Mouse (Mus musculus): ENCODE data around the gene Ppfia1.

Gene Ppfia1

GRCm38 (mm10) chr7:144553237-144554122 is at the start of gene Ppfia1:
TSS of gene Ppfia1 (minus strand) at chr7:144553729.
- in situ Hi-C loops (cut with MboI, MseI) = loop anchor here (10.0 kb wide), 1 partner anchor 719 kb away; no protein-coding TSS in a partner anchor

DNA sequence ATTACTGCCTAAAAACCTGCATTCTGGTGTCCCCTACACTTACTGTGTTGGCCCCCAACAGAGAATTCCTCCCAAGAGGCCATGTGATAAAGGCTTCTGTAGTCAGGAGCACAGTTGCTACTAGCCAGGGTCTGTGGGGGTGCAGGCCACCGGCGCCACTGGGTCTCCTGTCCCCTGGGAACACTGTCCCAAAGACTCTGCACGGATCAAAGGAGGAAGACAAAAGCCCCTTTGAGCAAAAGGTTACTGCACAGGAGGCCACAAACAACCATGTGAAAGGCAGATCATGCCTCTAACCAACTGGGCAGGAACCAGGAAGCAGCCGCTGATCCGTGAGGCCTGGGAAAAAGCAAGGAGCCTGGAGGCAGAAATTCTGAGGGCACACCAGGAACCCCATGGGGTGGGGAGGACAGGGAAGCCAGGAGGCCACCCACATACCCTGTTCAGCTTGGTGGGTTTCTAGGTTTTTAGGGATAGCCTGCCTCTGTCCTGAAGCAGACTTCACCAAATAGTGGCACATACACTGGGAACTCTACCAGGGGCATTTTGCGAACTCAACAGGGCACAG is 46.9 kb upstream of the Ppfia1 start:
- in situ Hi-C loops (cut with MboI, MseI) = no loop called here

GRCm38 (mm10) chr7:144589508-144589907 is 36.0 kb upstream of the Ppfia1 start:
- in situ Hi-C loops (cut with MboI, MseI) = no loop called here

GRCm38 (mm10) chr7:144587291-144587690 is 33.8 kb upstream of the Ppfia1 start:
- in situ Hi-C loops (cut with MboI, MseI) = no loop called here

DNA sequence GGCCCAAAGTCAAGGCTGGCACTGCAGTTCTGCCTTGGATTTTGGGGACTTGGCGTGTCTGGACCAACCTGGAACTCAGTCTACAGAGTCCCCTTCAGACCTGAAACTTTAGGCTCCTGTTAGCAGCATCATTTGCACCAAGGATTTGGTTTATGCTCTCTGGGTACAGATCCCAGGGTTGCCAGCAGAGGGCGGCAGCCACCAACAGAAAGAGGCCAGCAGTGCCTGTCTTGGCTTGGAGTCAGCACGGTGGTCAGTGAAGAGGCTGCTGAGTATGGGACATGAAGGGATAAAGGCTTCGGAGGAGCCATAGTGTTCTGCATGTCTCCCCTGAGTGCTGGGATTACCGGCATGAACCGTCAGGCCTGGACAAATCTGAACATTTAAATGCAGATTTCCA is 32.1 kb upstream of the Ppfia1 start:
- in situ Hi-C loops (cut with MboI, MseI) = no loop called here

DNA sequence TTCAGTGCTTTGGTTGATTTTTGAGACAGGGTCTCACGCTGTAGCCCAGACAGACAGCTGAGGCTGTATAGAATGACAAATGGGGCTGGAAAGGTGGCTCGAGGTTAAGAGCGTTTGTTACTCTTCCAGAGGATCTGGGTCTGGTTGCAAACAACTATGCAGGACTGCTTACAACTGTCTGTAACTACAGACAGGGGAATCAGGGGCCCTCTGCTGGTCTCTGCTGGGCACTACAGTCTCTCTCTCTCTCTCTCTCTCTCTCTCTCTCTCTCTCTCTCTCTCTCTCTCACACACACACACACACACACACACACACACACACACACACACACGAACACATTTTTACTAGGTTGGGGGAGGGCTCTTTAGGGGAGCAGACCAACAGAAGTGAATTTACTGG is 30.1 kb upstream of the Ppfia1 start:
- in situ Hi-C loops (cut with MboI, MseI) = loop anchor here (5.0 kb wide), 1 partner anchor 189 kb away; no protein-coding TSS in a partner anchor

GRCm38 (mm10) chr7:144582284-144582980 is 28.9 kb upstream of the Ppfia1 start, which contains the start of gene Fadd:
TSS of gene Fadd (minus strand) at chr7:144582463.
- in situ Hi-C loops (cut with MboI, MseI) = loop anchor here (5.0 kb wide), 1 partner anchor 190 kb away; no protein-coding TSS in a partner anchor

- in situ Hi-C loops (cut with MboI, MseI) = loop anchor here (5.0 kb wide), 1 partner anchor 191 kb away; no protein-coding TSS in a partner anchor
Measured at GRCm38 (mm10) chr7:144581559-144582283, 28.2 kb upstream of the Ppfia1 start.

DNA sequence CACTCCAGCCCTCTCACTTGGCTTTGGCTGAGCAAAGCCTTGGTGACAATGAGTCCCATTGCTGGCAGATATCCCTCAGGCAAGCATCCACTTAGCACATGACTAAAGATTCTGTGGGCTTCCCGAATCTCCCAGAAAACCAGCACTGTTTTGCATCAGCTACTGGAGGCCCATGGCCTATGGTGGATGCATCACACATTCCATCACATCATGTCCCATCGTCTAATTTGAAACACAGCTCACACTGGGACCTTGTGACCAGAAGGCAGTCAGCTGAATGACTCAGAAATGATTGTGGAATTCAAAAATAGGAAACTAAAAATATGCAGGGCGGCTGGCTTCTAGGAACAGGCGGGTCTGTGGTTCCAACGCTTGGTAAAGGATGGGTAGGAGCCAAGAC is 24.3 kb upstream of the Ppfia1 start:
- in situ Hi-C loops (cut with MboI, MseI) = no loop called here

- in situ Hi-C loops (cut with MboI, MseI) = no loop called here
Measured at GRCm38 (mm10) chr7:144572234-144572633, 18.7 kb upstream of the Ppfia1 start.

GRCm38 (mm10) chr7:144571598-144571997 is 18.1 kb upstream of the Ppfia1 start:
- in situ Hi-C loops (cut with MboI, MseI) = no loop called here

- in situ Hi-C loops (cut with MboI, MseI) = no loop called here
Measured at GRCm38 (mm10) chr7:144569428-144569827, 15.9 kb upstream of the Ppfia1 start.

DNA sequence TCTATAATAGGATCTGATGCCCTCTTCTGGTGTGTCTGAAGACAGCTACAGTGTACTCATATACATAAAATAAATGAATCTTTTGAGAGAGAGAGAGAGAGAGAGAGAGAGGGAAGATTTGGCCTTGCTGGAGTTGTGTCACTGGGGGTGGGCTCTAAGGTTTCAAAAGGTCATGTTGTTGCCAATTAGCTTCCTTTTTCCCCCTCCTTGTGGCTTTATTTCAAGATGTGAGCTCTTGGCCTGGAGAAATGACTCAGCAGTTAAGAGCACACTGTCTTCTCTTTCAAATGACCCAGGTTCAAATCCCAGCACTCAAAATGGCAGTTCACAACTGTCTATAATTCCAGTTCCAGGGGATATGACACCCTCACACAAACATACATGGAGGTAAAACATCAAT is 14.6 kb upstream of the Ppfia1 start:
- in situ Hi-C loops (cut with MboI, MseI) = no loop called here

GRCm38 (mm10) chr7:144566921-144567682 is 13.6 kb upstream of the Ppfia1 start:
- in situ Hi-C loops (cut with MboI, MseI) = no loop called here

GRCm38 (mm10) chr7:144563456-144564155 is 10.1 kb upstream of the Ppfia1 start:
- in situ Hi-C loops (cut with MboI, MseI) = no loop called here

DNA sequence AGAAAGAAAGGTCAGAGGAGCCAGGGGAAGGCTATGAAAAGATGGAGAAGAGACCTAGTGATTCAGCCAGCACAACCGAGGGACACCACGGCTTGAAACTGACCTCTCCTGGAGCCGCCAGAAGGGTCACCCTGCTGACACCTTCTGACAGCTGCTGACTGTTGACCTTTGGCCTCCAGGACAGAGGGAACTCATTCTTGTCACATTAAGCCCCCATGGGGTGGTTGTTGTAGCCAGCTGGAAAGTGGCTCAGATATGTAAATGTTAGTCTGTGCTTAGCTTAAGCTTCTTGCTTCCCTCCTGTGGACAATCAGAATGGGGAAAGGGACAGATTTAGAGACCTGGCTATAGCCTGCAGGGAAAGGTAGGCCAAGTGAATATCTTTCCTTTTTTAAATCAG is 8.5 kb upstream of the Ppfia1 start:
- in situ Hi-C loops (cut with MboI, MseI) = no loop called here

- in situ Hi-C loops (cut with MboI, MseI) = no loop called here
Measured at GRCm38 (mm10) chr7:144560594-144560993, 7.1 kb upstream of the Ppfia1 start.

DNA sequence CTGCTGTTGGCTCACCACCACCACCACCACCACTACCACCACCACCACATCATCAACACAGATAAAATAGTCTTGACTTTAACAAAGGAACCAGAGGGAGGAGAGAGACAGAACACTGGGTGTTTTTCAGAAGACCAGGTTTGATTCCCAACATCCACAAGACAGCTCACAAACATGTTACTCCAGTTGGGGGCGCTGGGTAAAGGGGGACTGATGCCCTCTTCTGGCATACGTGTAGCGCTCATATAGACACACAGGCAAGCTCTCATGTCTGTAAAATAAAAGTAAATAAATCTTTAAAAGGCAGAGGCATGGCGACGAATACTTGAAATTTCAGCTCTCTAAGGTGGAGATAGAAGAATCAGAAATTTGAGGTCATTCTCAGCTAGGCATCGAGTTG is 5.0 kb upstream of the Ppfia1 start:
- in situ Hi-C loops (cut with MboI, MseI) = loop anchor here (10.0 kb wide), 1 partner anchor 724 kb away; no protein-coding TSS in a partner anchor

- in situ Hi-C loops (cut with MboI, MseI) = loop anchor here (10.0 kb wide), 1 partner anchor 719 kb away; no protein-coding TSS in a partner anchor
Measured at GRCm38 (mm10) chr7:144554123-144554472, 569 bp upstream of the Ppfia1 start.

DNA sequence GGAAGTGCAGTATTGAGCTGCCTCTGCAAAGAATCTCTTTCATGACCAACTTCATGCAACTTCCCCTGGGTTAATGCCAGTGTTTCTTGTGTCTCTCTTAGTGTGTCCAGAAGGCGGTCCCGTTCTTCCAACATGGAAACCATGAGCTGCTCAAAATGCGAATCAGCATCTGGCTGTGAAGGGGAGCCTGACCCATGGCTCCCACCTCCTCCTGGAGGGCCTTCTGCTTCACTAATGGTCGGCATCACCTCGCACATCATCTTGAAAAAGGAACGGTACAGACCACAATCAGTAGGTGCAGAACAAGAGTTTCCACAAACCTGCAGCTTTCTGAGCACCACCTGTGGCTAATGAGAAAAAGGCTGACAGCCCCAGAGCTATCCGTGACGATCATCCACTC is 1.3 kb downstream of the Ppfia1 start:
- in situ Hi-C loops (cut with MboI, MseI) = loop anchor here (10.0 kb wide), 1 partner anchor 717 kb away; no protein-coding TSS in a partner anchor
